Mouse (Mus musculus) activated CD4-positive, CD25-positive, alpha-beta regulatory T cell, adult 4 months (primary cell): ENCODE measurements around the gene Psmb10. TPM values are rescaled to one million over a fixed set of nuclear protein-coding genes. Genes with fewer than 3 reads are reported as not detected.

ENCODE experiments used
- ATAC-seq: one replicate; pipeline ENCODE4 v1.8.0; 2017
- polyA plus RNA-seq, 2 experiments: library from polyadenylated mRNA; unstranded; fragments of 100-300 nt; shearing (Covaris generic); gene quantifications; one replicate each; pipeline ENCODE4 v1.2.1; 2017

Gene Psmb10
- polyA plus RNA-seq, 2 experiments from 2014 or later: 368 to 402 TPM

GRCm38 (mm10) chr8:105936866-105937475 is 1.3 kb downstream of the Psmb10 start:
- peak; percentile 55 for ATAC-seq

- no peak for ATAC-seq
Observed at GRCm38 (mm10) chr8:105935863-105936603, 2.2 kb downstream of the Psmb10 start.

- no peak for ATAC-seq
Observed at GRCm38 (mm10) chr8:105935105-105935504, 3.1 kb downstream of the Psmb10 start.

GRCm38 (mm10) chr8:105933762-105934161 is 4.5 kb downstream of the Psmb10 start, which contains the start of gene Ctrl:
Gene Ctrl (minus strand): TSS chr8:105933862.
- ATAC-seq: no peak

GRCm38 (mm10) chr8:105932525-105932924 is 5.7 kb downstream of the Psmb10 start:
- no peak for ATAC-seq

GRCm38 (mm10) chr8:105931271-105931670 is 7.0 kb downstream of the Psmb10 start:
- ATAC-seq: no peak

- peak; percentile 44 for ATAC-seq
Observed at GRCm38 (mm10) chr8:105930602-105931001, 7.6 kb downstream of the Psmb10 start.

DNA sequence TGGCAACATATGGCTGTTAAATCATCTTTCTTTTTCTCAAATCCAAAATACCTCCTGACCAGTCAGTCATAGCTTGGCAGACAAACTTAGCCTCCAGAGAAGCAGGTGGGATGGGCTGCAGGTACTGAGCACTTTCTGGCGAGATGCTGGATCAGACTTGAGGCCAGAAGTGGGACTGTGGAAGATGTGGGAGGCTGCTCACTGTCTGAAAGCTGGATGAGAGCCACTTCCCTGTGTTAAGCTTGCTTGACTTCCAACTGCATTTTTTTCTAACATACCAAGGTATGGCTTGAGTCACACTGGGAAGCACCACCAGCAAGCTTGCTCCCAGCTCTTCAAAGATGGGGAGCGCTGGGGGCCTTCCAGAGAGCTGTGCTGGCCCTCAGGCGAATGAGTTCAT is 13.1 kb downstream of the Psmb10 start:
- ATAC-seq: no peak

DNA sequence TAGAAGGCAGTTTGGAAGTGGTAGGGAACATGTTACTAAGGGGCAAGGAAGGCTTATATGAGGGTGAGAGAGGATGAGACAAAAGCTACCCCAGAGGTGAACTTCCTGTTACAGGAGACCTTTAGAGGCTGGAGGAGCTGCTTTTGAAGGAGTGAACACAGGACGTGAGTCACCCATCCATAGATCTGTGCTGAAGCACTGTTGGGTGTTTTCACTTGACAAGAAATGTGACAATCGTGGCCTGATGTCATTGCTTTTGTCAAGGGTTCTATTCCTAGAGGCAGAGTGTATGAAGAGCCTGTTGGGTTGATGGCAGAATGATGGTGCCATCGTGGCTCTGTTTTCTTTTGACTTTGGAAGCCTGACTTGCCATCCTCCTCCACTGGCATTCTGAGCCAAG is 18.9 kb downstream of the Psmb10 start:
- ATAC-seq: peak; percentile 71

GRCm38 (mm10) chr8:105900941-105901616 is 37.2 kb downstream of the Psmb10 start:
- peak; percentile 71 for ATAC-seq

DNA sequence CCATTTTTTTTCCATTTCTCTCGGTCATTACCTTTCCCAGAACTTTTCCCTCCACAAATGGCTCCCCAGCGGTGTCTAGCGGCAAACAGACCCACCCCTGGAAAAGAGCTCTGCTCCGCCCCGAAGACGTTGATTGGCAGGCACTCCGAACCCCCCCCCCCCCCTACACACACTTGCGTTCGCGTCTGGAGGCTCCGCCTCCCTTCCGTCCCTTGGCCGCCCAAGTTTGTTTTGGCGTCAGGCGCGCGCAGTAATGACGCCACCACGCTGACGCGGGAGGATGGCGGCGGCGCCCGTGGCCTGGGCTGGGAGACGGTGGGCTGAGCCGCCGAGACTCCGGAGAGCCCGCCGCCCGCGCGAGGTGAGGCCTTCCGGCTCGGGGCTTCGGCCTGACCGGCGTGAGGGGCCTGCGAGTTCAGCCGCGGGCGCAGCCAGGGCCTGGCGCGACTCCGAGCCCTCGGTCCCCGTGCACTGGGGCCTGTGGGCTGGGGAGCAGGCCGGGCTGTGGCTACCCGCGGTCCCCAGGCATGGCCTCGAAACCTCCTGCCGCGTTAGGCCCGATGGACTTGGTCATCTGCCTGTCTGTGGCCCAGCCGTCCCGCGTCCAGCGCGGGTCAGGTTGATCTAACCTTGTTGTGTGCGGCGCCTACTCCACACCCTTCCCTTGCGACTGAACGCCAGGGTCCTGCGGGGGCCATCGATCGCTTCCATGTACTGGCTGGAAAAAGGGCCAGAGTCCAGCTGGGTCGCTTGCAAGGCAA is 37.9 kb downstream of the Psmb10 start, which contains the start of gene Pskh1:
Gene Pskh1, plus strand, starts transcription at position 262 of the 761 bp plus-strand sequence.
- peak; percentile 86 for ATAC-seq

DNA sequence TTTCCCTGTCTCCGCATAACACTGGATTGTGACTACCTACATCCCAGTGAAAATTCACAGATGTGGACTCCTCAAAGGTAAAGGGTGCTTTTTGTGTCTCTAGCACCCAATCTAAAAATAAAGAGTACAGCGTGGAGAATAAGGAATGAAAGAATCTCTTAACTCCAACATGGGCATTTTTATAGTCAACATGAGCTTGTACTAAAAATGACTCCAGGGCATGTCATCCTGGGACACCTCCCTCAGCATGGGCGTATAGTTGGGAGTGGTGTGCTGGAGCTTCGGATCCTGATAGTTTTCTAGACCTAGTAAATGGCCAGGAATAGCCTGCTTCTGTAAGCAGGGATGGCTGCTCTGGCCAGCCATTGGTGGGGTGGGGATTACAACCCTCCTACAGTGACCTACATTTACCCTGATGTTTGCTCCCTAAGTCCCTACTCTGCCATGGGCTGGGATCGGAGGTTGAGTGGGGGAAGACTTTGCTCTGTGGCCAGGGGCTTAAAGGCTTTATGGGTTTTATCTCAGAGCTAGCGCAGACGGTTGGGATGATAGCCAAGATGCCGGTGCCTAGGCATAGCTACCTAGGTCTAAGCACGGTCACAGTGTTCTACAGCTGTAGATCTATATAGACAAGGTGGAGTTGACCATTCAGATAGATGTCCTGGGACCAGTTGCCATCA is 40.3 kb downstream of the Psmb10 start:
- ATAC-seq: no peak

- ATAC-seq: no peak
Observed at GRCm38 (mm10) chr8:105893339-105893738, 44.9 kb downstream of the Psmb10 start, which contains the start of gene Nrn1l. Gene Nrn1l (plus strand): TSS chr8:105893567.

- no peak for ATAC-seq
Observed at GRCm38 (mm10) chr8:105892432-105892831, 45.8 kb downstream of the Psmb10 start.

DNA sequence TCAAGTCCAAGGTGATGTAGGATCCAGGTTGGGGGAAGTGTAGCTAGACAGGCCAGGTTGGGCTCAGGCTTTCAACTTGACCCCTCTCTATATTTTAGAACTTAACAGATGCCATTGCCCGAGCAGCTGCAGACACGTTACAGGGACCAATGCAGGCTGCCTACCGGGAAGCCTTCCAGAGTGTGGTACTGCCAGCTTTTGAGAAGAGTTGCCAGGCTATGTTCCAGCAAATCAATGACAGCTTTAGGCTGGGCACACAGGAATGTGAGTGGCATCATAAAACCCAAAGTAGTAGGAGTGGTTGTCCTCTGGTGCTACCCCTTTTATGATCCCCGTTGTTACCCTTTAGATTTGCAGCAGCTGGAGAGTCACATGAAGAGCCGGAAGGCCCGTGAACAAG is 47.4 kb downstream of the Psmb10 start:
- ATAC-seq: no peak

DNA sequence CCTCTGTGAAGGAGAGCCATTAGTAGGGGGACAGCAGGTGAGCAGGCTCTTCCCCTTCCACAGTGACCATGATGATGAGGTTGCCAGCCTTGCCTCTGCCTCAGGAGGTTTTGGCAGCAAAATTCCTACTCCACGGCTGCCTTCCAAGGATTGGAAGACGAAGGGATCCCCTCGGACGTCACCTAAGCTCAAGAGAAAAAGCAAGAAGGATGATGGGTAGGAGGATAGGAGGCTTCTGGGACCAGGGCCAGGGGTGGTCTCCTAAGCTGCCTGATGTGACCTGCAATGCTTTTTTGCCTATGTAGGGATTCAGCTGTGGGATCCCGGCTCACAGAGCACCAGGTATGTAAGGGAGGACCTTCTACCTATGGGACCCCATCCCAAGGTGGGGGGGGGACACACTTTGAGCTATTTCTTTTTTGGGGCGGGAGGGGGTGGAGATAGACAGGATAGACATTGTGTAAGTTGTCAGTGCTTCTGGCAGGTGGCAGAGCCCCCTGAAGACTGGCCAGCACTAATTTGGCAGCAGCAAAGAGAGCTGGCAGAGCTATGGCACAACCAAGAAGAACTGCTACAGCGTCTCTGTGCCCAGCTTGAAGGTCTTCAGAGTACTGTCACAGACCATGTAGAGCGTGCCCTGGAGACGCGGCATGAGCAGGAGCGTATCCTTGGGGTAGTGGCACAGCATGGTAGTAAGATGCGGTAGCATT is 48.3 kb downstream of the Psmb10 start:
- no peak for ATAC-seq

Other genes starting within 250 kb of the Psmb10 start
- gene Acd, start 237.3 kb downstream of the Psmb10 start, polyA plus RNA-seq: 10 to 100 TPM; 50.0 to 57.3 TPM
- 10 to 100 TPM; 10.8 to 13.8 TPM for gene Pard6a, start 237.3 kb downstream of the Psmb10 start, polyA plus RNA-seq
- gene 4933405L10Rik, start 230.8 kb downstream of the Psmb10 start, polyA plus RNA-seq: not detected
- 1 to 10 TPM; 1.4 to 3.8 TPM for gene Enkd1, start 230.2 kb downstream of the Psmb10 start, polyA plus RNA-seq
- 1 to 10 TPM; 1.8 to 4.3 TPM for gene Gfod2, start 179.8 kb downstream of the Psmb10 start, polyA plus RNA-seq
- 1 to 10 TPM; 6.6 to 7.0 TPM for gene Ranbp10, start 111.1 kb downstream of the Psmb10 start, polyA plus RNA-seq
- not detected for gene Tsnaxip1, start 110.7 kb downstream of the Psmb10 start, polyA plus RNA-seq
- gene Cenpt, start 85.2 kb downstream of the Psmb10 start, polyA plus RNA-seq: 10 to 100 TPM; 16.1 to 18.6 TPM
- gene Thap11, start 83.3 kb downstream of the Psmb10 start, polyA plus RNA-seq: 1 to 10 TPM; 7.0 to 7.4 TPM
- 100 to 1,000 TPM in 1 of 2 experiments, 1 to 10 TPM in 1; 5.1 to 101 TPM for gene Nutf2, start 77.9 kb downstream of the Psmb10 start, polyA plus RNA-seq
- gene Edc4, start 57.6 kb downstream of the Psmb10 start, polyA plus RNA-seq: 10 to 100 TPM; 24.6 to 32.7 TPM
- gene Nrn1l, start 44.9 kb downstream of the Psmb10 start, polyA plus RNA-seq: 1 to 10 TPM in 1 of 2 experiments, not detected in 1; 1.3 TPM
- gene Pskh1, start 38.0 kb downstream of the Psmb10 start, polyA plus RNA-seq: 10 to 100 TPM in 1 of 2 experiments, 1 to 10 TPM in 1; 8.1 to 11.3 TPM
- 1 to 10 TPM; 3.2 to 3.3 TPM for gene Ctrl, start 4.6 kb downstream of the Psmb10 start, polyA plus RNA-seq
- under 1 TPM; 0.25 to 0.61 TPM for gene Lcat, start 4.9 kb upstream of the Psmb10 start, polyA plus RNA-seq
- 1 to 10 TPM; 3.8 to 8.1 TPM for gene Slc12a4, start 27.7 kb upstream of the Psmb10 start, polyA plus RNA-seq
- gene Dpep3, start 41.0 kb upstream of the Psmb10 start, polyA plus RNA-seq: not detected
- gene Dus2, start 52.9 kb upstream of the Psmb10 start, polyA plus RNA-seq: 10 to 100 TPM; 25.7 to 28.8 TPM
- gene Dpep2nb, start 67.5 kb upstream of the Psmb10 start, polyA plus RNA-seq: not detected
- 10 to 100 TPM in 1 of 2 experiments, 1 to 10 TPM in 1; 9.7 to 12.1 TPM for gene Ddx28, start 73.4 kb upstream of the Psmb10 start, polyA plus RNA-seq
- gene Nfatc3, start 120.4 kb upstream of the Psmb10 start, polyA plus RNA-seq: 10 to 100 TPM; 30.0 to 31.5 TPM
- gene Esrp2, start 198.5 kb upstream of the Psmb10 start, polyA plus RNA-seq: under 1 TPM in 1 of 2 experiments, not detected in 1; 0.20 TPM
- 1 to 10 TPM; 1.9 to 4.0 TPM for gene Pla2g15, start 212.0 kb upstream of the Psmb10 start, polyA plus RNA-seq
- gene Slc7a6, start 230.4 kb upstream of the Psmb10 start, polyA plus RNA-seq: 10 to 100 TPM; 26.2 to 33.6 TPM